Mouse (Mus musculus): ENCODE data around the gene Cpm. TPM values are rescaled to one million over a fixed set of nuclear protein-coding genes. Genes with fewer than 3 reads are reported as not detected.
A peak's percentile ranks its signal among the peaks of the same experiment; 100 is the strongest.

Gene Cpm
- polyA plus RNA-seq (2011; ENCODE audit: insufficient read depth, insufficient read length, low read depth, missing spikeins), result 6.7 and 7.0 TPM in 2 replicates

- H3K27me3 ChIP-seq (ENCODE audit: control insufficient read depth, insufficient read depth, low read length, poor library complexity, severe bottlenecking), result peaks cover 12% of the 10 kb centered on the region
- no peaks in the 10 kb centered on the region for H3K9me3 ChIP-seq (replicated peaks; ENCODE audit: control insufficient read depth, insufficient read depth, low read length, poor library complexity, severe bottlenecking)
- TF ChIP-seq CTCF (IDR thresholded peaks at IDR 0.05; ENCODE audit: low read depth, low read length), result no peak
- TF ChIP-seq POLR2A (IDR thresholded peaks at IDR 0.05; ENCODE audit: insufficient read depth, low read length), result peak; percentile 76
- no peak for TF ChIP-seq EP300 (IDR thresholded peaks at IDR 0.05; ENCODE audit: insufficient read depth, low read depth, low read length)
- H3K27ac ChIP-seq (ENCODE audit: insufficient read depth, low read length), result no peak within 1 kb of the TSS
- H3K4me3 ChIP-seq (ENCODE audit: low read depth, low read length), result peak within 1 kb of the TSS; percentile 96
- H3K9ac ChIP-seq (ENCODE audit: low read depth, poor library complexity, severe bottlenecking), result peak within 1 kb of the TSS; percentile 54
- no peaks in the 10 kb centered on the region for H3K4me1 ChIP-seq (ENCODE audit: control insufficient read depth, insufficient read depth, low read length)
- no peaks in the 10 kb centered on the region for H3K36me3 ChIP-seq (ENCODE audit: control insufficient read depth, insufficient read depth, low read length, poor library complexity, severe bottlenecking)
Measured at GRCm38 (mm10) chr10:117629169-117629971, at the start of gene Cpm. Cpm (plus strand) TSS chr10:117629500.

- Histone ChIP-seq H3K4me3 (ENCODE audit: low read depth, low read length) (no peak overlapping the region), H3K36me3 (ENCODE audit: control insufficient read depth, insufficient read depth, low read length, poor library complexity, severe bottlenecking) (no peaks in the 10 kb centered on the region), H3K9me3 (replicated peaks; ENCODE audit: control insufficient read depth, insufficient read depth, low read length, poor library complexity, severe bottlenecking) (no peaks in the 10 kb centered on the region), H3K9ac (ENCODE audit: low read depth, poor library complexity, severe bottlenecking) (no peak overlapping the region), H3K4me1 (ENCODE audit: control insufficient read depth, insufficient read depth, low read length) (no peaks in the 10 kb centered on the region), H3K27me3 (ENCODE audit: control insufficient read depth, insufficient read depth, low read length, poor library complexity, severe bottlenecking) (no peaks in the 10 kb centered on the region), H3K27ac (ENCODE audit: insufficient read depth, low read length) (no peak overlapping the region)
- no peak for TF ChIP-seq EP300 (IDR thresholded peaks at IDR 0.05; ENCODE audit: insufficient read depth, low read depth, low read length)
- TF ChIP-seq POLR2A (IDR thresholded peaks at IDR 0.05; ENCODE audit: insufficient read depth, low read length), result no peak
- no peak for TF ChIP-seq CTCF (IDR thresholded peaks at IDR 0.05; ENCODE audit: low read depth, low read length)
Measured at GRCm38 (mm10) chr10:117579771-117580284, 49.5 kb upstream of the Cpm start.

GRCm38 (mm10) chr10:117580405-117580804, 48.9 kb upstream of the Cpm start:
- H3K27me3 ChIP-seq (ENCODE audit: control insufficient read depth, insufficient read depth, low read length, poor library complexity, severe bottlenecking), result no peaks in the 10 kb centered on the region
- H3K9me3 ChIP-seq (replicated peaks; ENCODE audit: control insufficient read depth, insufficient read depth, low read length, poor library complexity, severe bottlenecking), result no peaks in the 10 kb centered on the region
- no peak for TF ChIP-seq POLR2A (IDR thresholded peaks at IDR 0.05; ENCODE audit: insufficient read depth, low read length)
- no peak for TF ChIP-seq EP300 (IDR thresholded peaks at IDR 0.05; ENCODE audit: insufficient read depth, low read depth, low read length)
- no peak overlapping the region for H3K27ac ChIP-seq (ENCODE audit: insufficient read depth, low read length)
- H3K36me3 ChIP-seq (ENCODE audit: control insufficient read depth, insufficient read depth, low read length, poor library complexity, severe bottlenecking), result no peaks in the 10 kb centered on the region
- no peak overlapping the region for H3K4me3 ChIP-seq (ENCODE audit: low read depth, low read length)
- H3K4me1 ChIP-seq (ENCODE audit: control insufficient read depth, insufficient read depth, low read length), result no peaks in the 10 kb centered on the region
- no peak overlapping the region for H3K9ac ChIP-seq (ENCODE audit: low read depth, poor library complexity, severe bottlenecking)

- no peaks in the 10 kb centered on the region for H3K9me3 ChIP-seq (replicated peaks; ENCODE audit: control insufficient read depth, insufficient read depth, low read length, poor library complexity, severe bottlenecking)
- TF ChIP-seq POLR2A (IDR thresholded peaks at IDR 0.05; ENCODE audit: insufficient read depth, low read length), result no peak
- TF ChIP-seq EP300 (IDR thresholded peaks at IDR 0.05; ENCODE audit: insufficient read depth, low read depth, low read length), result no peak
- no peak for TF ChIP-seq CTCF (IDR thresholded peaks at IDR 0.05; ENCODE audit: low read depth, low read length)
- H3K36me3 ChIP-seq (ENCODE audit: control insufficient read depth, insufficient read depth, low read length, poor library complexity, severe bottlenecking), result no peaks in the 10 kb centered on the region
- H3K4me3 ChIP-seq (ENCODE audit: low read depth, low read length), result no peak overlapping the region
- H3K9ac ChIP-seq (ENCODE audit: low read depth, poor library complexity, severe bottlenecking), result no peak overlapping the region
- no peaks in the 10 kb centered on the region for H3K27me3 ChIP-seq (ENCODE audit: control insufficient read depth, insufficient read depth, low read length, poor library complexity, severe bottlenecking)
- no peaks in the 10 kb centered on the region for H3K4me1 ChIP-seq (ENCODE audit: control insufficient read depth, insufficient read depth, low read length)
- no peak overlapping the region for H3K27ac ChIP-seq (ENCODE audit: insufficient read depth, low read length)
Measured at GRCm38 (mm10) chr10:117581007-117581752, 48.1 kb upstream of the Cpm start.

- TF ChIP-seq EP300 (IDR thresholded peaks at IDR 0.05; ENCODE audit: insufficient read depth, low read depth, low read length) (no peak), CTCF (IDR thresholded peaks at IDR 0.05; ENCODE audit: low read depth, low read length) (no peak), POLR2A (IDR thresholded peaks at IDR 0.05; ENCODE audit: insufficient read depth, low read length) (no peak)
- Histone ChIP-seq H3K36me3 (ENCODE audit: control insufficient read depth, insufficient read depth, low read length, poor library complexity, severe bottlenecking) (no peaks in the 10 kb centered on the region), H3K27me3 (ENCODE audit: control insufficient read depth, insufficient read depth, low read length, poor library complexity, severe bottlenecking) (no peaks in the 10 kb centered on the region), H3K9me3 (replicated peaks; ENCODE audit: control insufficient read depth, insufficient read depth, low read length, poor library complexity, severe bottlenecking) (no peaks in the 10 kb centered on the region), H3K4me1 (ENCODE audit: control insufficient read depth, insufficient read depth, low read length) (no peaks in the 10 kb centered on the region), H3K4me3 (ENCODE audit: low read depth, low read length) (no peak overlapping the region), H3K9ac (ENCODE audit: low read depth, poor library complexity, severe bottlenecking) (no peak overlapping the region), H3K27ac (ENCODE audit: insufficient read depth, low read length) (no peak overlapping the region)
Measured at GRCm38 (mm10) chr10:117581753-117582062, 47.6 kb upstream of the Cpm start.

All from ES-Bruce4 (cell line).